Mouse (Mus musculus) MEL (cell line): ENCODE measurements around the gene Bahcc1. TPM values are rescaled to one million over a fixed set of nuclear protein-coding genes. Genes with fewer than 3 reads are reported as not detected.

Experiments used
- DNase-seq: peaks from one replicate; pipeline ENCODE4 v3.0.0; 2011; ENCODE audit warnings: low read depth, low spot score
- H3K27ac ChIP-seq: 2 replicates; pipeline ENCODE4 v1.5.1; 2012; ENCODE audit warnings: low read depth, mild to moderate bottlenecking, control low read depth, low read length, moderate library complexity; ENCODE audit not compliant: control insufficient read depth
- H3K27me3 ChIP-seq, 2 experiments: fragments of 150-350 bp in 1 of 2; sonication (generic) in 1 of 2; 2 replicates each; pipeline ENCODE4 v1.6.1; 2012; ENCODE audit warnings: low read length in 2 of 2, mild to moderate bottlenecking in 2 of 2, improper control_type of control experiment in 1 of 2, moderate library complexity in 1 of 2; ENCODE audit not compliant: insufficient read depth in 2 of 2, control insufficient read depth in 1 of 2
- H3K36me3 ChIP-seq, 2 experiments: 2 replicates each; pipeline ENCODE4 v1.6.1; 2012 to 2014; ENCODE audit warnings: low read length in 2 of 2, improper control_type of control experiment in 1 of 2, inconsistent platforms in 1 of 2, mild to moderate bottlenecking in 1 of 2; ENCODE audit not compliant: insufficient read depth in 2 of 2, control insufficient read depth in 1 of 2
- H3K4me1 ChIP-seq, 2 experiments: fragments of 150-350 bp in 1 of 2; sonication (generic) in 1 of 2; 2 replicates each; pipeline ENCODE4 v1.6.1; 2012; ENCODE audit warnings: low read length in 2 of 2, improper control_type of control experiment in 1 of 2, mild to moderate bottlenecking in 1 of 2; ENCODE audit not compliant: insufficient read depth in 2 of 2, control insufficient read depth in 1 of 2
- H3K4me3 ChIP-seq, 2 experiments: fragments of 150-350 bp in 1 of 2; sonication (generic) in 1 of 2; 2 replicates each; pipeline ENCODE4 v1.5.1; 2012; ENCODE audit warnings: low read depth in 2 of 2, low read length in 2 of 2, mild to moderate bottlenecking in 2 of 2, moderate library complexity in 2 of 2, control low read depth in 1 of 2, improper control_type of control experiment in 1 of 2; ENCODE audit not compliant: control insufficient read depth in 1 of 2, insufficient read depth in 1 of 2
- H3K79me2 ChIP-seq: 2 replicates; pipeline ENCODE4 v1.6.1; 2012; ENCODE audit warnings: mild to moderate bottlenecking, low read length, moderate library complexity; ENCODE audit not compliant: control insufficient read depth, poor library complexity, insufficient read depth
- H3K9ac ChIP-seq: 2 replicates; pipeline ENCODE4 v1.6.1; 2012; ENCODE audit warnings: low read depth, mild to moderate bottlenecking, control low read depth, low read length, moderate library complexity; ENCODE audit not compliant: control insufficient read depth, poor library complexity, severe bottlenecking
- H3K9me3 ChIP-seq: fragments of 150-350 bp; sonication (generic); replicated peaks from 2 replicates; pipeline ENCODE4 v1.6.1; 2012; ENCODE audit warnings: mild to moderate bottlenecking, low read length, improper control_type of control experiment, moderate library complexity; ENCODE audit not compliant: insufficient read depth
- CHD1 ChIP-seq: IDR thresholded peaks from 2 replicates; pipeline ENCODE4 v1.6.1; 2012; ENCODE audit warnings: low read depth, mild to moderate bottlenecking, inconsistent platforms, low read length, improper control_type of control experiment
- CHD2 ChIP-seq: IDR thresholded peaks from 2 replicates; pipeline ENCODE4 v1.6.1; 2011; ENCODE audit warnings: low read length, improper control_type of control experiment
- CTCF ChIP-seq, 3 experiments: IDR thresholded peaks in 2 of 3; conservative IDR thresholded peaks in 1 of 3; 2 replicates each; pipeline ENCODE4 v1.5.1; 2011 to 2012; ENCODE audit warnings: low read length in 3 of 3, low read depth in 2 of 3, mild to moderate bottlenecking in 2 of 3, improper control_type of control experiment in 1 of 3, inconsistent platforms in 1 of 3, mixed read lengths in 1 of 3, moderate library complexity in 1 of 3; ENCODE audit not compliant: control insufficient read depth in 1 of 3, insufficient read depth in 1 of 3, poor library complexity in 1 of 3, severe bottlenecking in 1 of 3
- E2F4 ChIP-seq: IDR thresholded peaks from 2 replicates; pipeline ENCODE4 v1.6.1; 2011; ENCODE audit warnings: low read depth, low read length, improper control_type of control experiment, borderline replicate concordance
- GABPA ChIP-seq: IDR thresholded peaks from 2 replicates; pipeline ENCODE4 v1.6.1; 2012; ENCODE audit warnings: low read depth, mild to moderate bottlenecking, inconsistent platforms, low read length, improper control_type of control experiment, moderate library complexity
- HCFC1 ChIP-seq: IDR thresholded peaks from 2 replicates; pipeline ENCODE4 v1.6.1; 2012; ENCODE audit warnings: low read depth, mild to moderate bottlenecking, inconsistent platforms, low read length, improper control_type of control experiment, moderate library complexity
- JUND ChIP-seq: IDR thresholded peaks from 2 replicates; pipeline ENCODE4 v1.6.1; 2011; ENCODE audit warnings: low read depth, mild to moderate bottlenecking, improper control_type of control experiment, low read length
- MAFK ChIP-seq: IDR thresholded peaks from 2 replicates; pipeline ENCODE4 v1.6.1; 2011; ENCODE audit warnings: low read depth, mild to moderate bottlenecking, low read length, improper control_type of control experiment, borderline replicate concordance
- MAX ChIP-seq: IDR thresholded peaks from 2 replicates; pipeline ENCODE4 v1.6.1; 2011; ENCODE audit warnings: low read length, improper control_type of control experiment
- MAZ ChIP-seq: IDR thresholded peaks from 2 replicates; pipeline ENCODE4 v1.6.1; 2012; ENCODE audit warnings: low read depth, mild to moderate bottlenecking, inconsistent platforms, low read length, improper control_type of control experiment
- MEF2A ChIP-seq: IDR thresholded peaks from 2 replicates; pipeline ENCODE4 v1.6.1; 2014; ENCODE audit warnings: low read depth, mild to moderate bottlenecking, inconsistent platforms, low read length, improper control_type of control experiment; ENCODE audit not compliant: poor library complexity, insufficient replicate concordance, severe bottlenecking; ENCODE audit errors: extremely low read depth
- MXI1 ChIP-seq: IDR thresholded peaks from 2 replicates; pipeline ENCODE4 v1.6.1; 2011; ENCODE audit warnings: mild to moderate bottlenecking, low read depth, low read length, improper control_type of control experiment
- MYB ChIP-seq: IDR thresholded peaks from 2 replicates; pipeline ENCODE4 v1.6.1; 2011; ENCODE audit warnings: mild to moderate bottlenecking, low read depth, low read length, improper control_type of control experiment
- MYC ChIP-seq: IDR thresholded peaks from 2 replicates; pipeline ENCODE4 v1.6.1; 2011; ENCODE audit warnings: low read depth, mild to moderate bottlenecking, low read length, improper control_type of control experiment, moderate library complexity
- NELFE ChIP-seq: IDR thresholded peaks from 2 replicates; pipeline ENCODE4 v1.6.1; 2011; ENCODE audit warnings: low read depth, low read length, improper control_type of control experiment
- NRF1 ChIP-seq: IDR thresholded peaks from 2 replicates; pipeline ENCODE4 v1.6.1; 2014; ENCODE audit warnings: low read depth, mild to moderate bottlenecking, inconsistent platforms, low read length, improper control_type of control experiment, moderate library complexity; ENCODE audit not compliant: poor library complexity, insufficient read depth, severe bottlenecking
- POLR2AphosphoS5 ChIP-seq: IDR thresholded peaks from 2 replicates; pipeline ENCODE4 v1.6.1; 2012; ENCODE audit warnings: low read depth, borderline replicate concordance, mild to moderate bottlenecking, inconsistent platforms, low read length, moderate library complexity, mixed read lengths
- RAD21 ChIP-seq: IDR thresholded peaks from 2 replicates; pipeline ENCODE4 v1.6.1; 2011; ENCODE audit warnings: mild to moderate bottlenecking, low read depth, low read length, improper control_type of control experiment
- RCOR1 ChIP-seq: IDR thresholded peaks from 2 replicates; pipeline ENCODE4 v1.6.1; 2012; ENCODE audit warnings: low read depth, mild to moderate bottlenecking, inconsistent platforms, low read length, improper control_type of control experiment
- SIN3A ChIP-seq: IDR thresholded peaks from 2 replicates; pipeline ENCODE4 v1.6.1; 2012; ENCODE audit warnings: low read length, improper control_type of control experiment, inconsistent platforms
- TAL1 ChIP-seq: IDR thresholded peaks from 2 replicates; pipeline ENCODE4 v1.6.1; 2012; ENCODE audit warnings: mild to moderate bottlenecking, inconsistent platforms, low read length, moderate library complexity, mixed read lengths
- ZC3H11A ChIP-seq: IDR thresholded peaks from 2 replicates; pipeline ENCODE4 v1.6.1; 2012; ENCODE audit warnings: low read depth, mild to moderate bottlenecking, inconsistent platforms, low read length, improper control_type of control experiment
- ZKSCAN1 ChIP-seq: IDR thresholded peaks from 2 replicates; pipeline ENCODE4 v1.6.1; 2012; ENCODE audit warnings: low read depth, mild to moderate bottlenecking, inconsistent platforms, low read length, improper control_type of control experiment, moderate library complexity
- ZMIZ1 ChIP-seq: IDR thresholded peaks from 2 replicates; pipeline ENCODE4 v1.6.1; 2012; ENCODE audit warnings: low read depth, mild to moderate bottlenecking, inconsistent platforms, low read length, improper control_type of control experiment, moderate library complexity
- ZNF384 ChIP-seq: IDR thresholded peaks from 2 replicates; pipeline ENCODE4 v1.6.1; 2012; ENCODE audit warnings: low read depth, mild to moderate bottlenecking, inconsistent platforms, low read length, improper control_type of control experiment
- polyA plus RNA-seq, 2 experiments: library from polyadenylated mRNA; stranded (reverse) in 1 of 2; unstranded in 1 of 2; fragments of >175 nt in 1 of 2; fragments of >200 nt in 1 of 2; gene quantifications; 2 replicates each; pipeline versions ENCODE4 v1.2.1 to v1.2.4; 2012; ENCODE audit warnings: low replicate concordance in 2 of 2, low read depth in 1 of 2; ENCODE audit not compliant: insufficient read length in 2 of 2, insufficient read depth in 1 of 2, missing spikeins in 1 of 2
- total RNA-seq: library from RNA; depleted of rRNA; stranded (reverse); fragments of 300-350 nt; gene quantifications from 2 replicates; pipeline ENCODE4 v1.2.3, GENCODE M21; 2012

The Bahcc1 gene
- total and polyA plus RNA-seq, 3 experiments = 0.04 to 0.26 TPM; not detected in 1

- no peaks in the 10 kb centered on the region for H3K79me2 ChIP-seq
- no peak overlapping the region for H3K27ac ChIP-seq
- H3K4me1 ChIP-seq = no peaks in the 10 kb centered on the region
- H3K9me3 ChIP-seq = no peaks in the 10 kb centered on the region
- no peak overlapping the region for H3K9ac ChIP-seq
- H3K36me3 ChIP-seq = no peaks in the 10 kb centered on the region
- TF ChIP-seq MYB = no peak
- no peak for TF ChIP-seq GABPA
- TF ChIP-seq TAL1 = no peak
- TF ChIP-seq JUND = no peak
- no peak for TF ChIP-seq RCOR1
- no peak for TF ChIP-seq MEF2A
- TF ChIP-seq MXI1 = no peak
- no peak for TF ChIP-seq E2F4
- TF ChIP-seq MAZ = no peak
- no peak for TF ChIP-seq ZMIZ1
- TF ChIP-seq ZC3H11A = no peak
- no peak for TF ChIP-seq RAD21
- no peak for TF ChIP-seq NRF1
- no peak for TF ChIP-seq HCFC1
- no peak for TF ChIP-seq CHD1
- TF ChIP-seq MAX = no peak
- TF ChIP-seq ZKSCAN1 = no peak
- TF ChIP-seq MYC = no peak
- DNase-seq = no peak
- no peak overlapping the region for H3K4me3 ChIP-seq
- H3K27me3 ChIP-seq = peaks cover 0 to 3% of the 10 kb centered on the region in 2 experiments
Measured at GRCm38 (mm10) chr11:120252843-120253645, 20.3 kb downstream of the Bahcc1 start.

GRCm38 (mm10) chr11:120253646-120254315 lies 21.0 kb downstream of the Bahcc1 start:
- Histone ChIP-seq H3K36me3 (no peaks in the 10 kb centered on the region), H3K79me2 (no peaks in the 10 kb centered on the region), H3K4me3 (no peak overlapping the region)
- DNase-seq = no peak
- TF ChIP-seq ZKSCAN1 (no peak), NELFE (no peak), SIN3A (no peak), MAZ (no peak), E2F4 (no peak), CTCF (IDR thresholded peaks at IDR 0.05 in 2 of 3, conservative IDR thresholded peaks at IDR 0.05 in 1 of 3; ENCODE audit: control insufficient read depth in 1 of 3, insufficient read depth in 1 of 3, low read depth in 2 of 3, low read length in 3 of 3, poor library complexity in 1 of 3, severe bottlenecking in 1 of 3) (no peak), CHD2 (no peak), ZNF384 (no peak), ZMIZ1 (no peak), GABPA (no peak), POLR2AphosphoS5 (no peak), HCFC1 (no peak), MAFK (no peak), ZC3H11A (no peak), MYB (no peak)
- TF ChIP-seq, all 39 proteins: peak for 0
- no peak overlapping the region for H3K27ac ChIP-seq
- peaks cover 0 to 3% of the 10 kb centered on the region in 2 experiments; a peak in 3 of 4 replicates for H3K27me3 ChIP-seq
- no peaks in the 10 kb centered on the region for H3K4me1 ChIP-seq
- H3K9me3 ChIP-seq = no peaks in the 10 kb centered on the region
- no peak overlapping the region for H3K9ac ChIP-seq
